Mouse (Mus musculus) neural tube, embryonic 14.5 days (tissue): ENCODE data around the gene D11Wsu47e. TPM values are rescaled to one million over a fixed set of nuclear protein-coding genes. Genes with fewer than 3 reads are reported as not detected.
A peak's percentile ranks its signal among the peaks of the same experiment; 100 is the strongest.

ENCODE experiments used
- ATAC-seq: fragments of 200-750 bp; cut with Nextera tagmentation; 2 replicates; pipeline ENCODE4 v1.8.0; 2017; ENCODE audit warnings: low read depth, mild to moderate bottlenecking, moderate TSS enrichment, moderate library complexity
- H3K27ac ChIP-seq: fragments of 300-500 bp; sonication (generic); 2 replicates; pipeline ENCODE4 v1.5.1; 2014; ENCODE audit warnings: low read depth, mild to moderate bottlenecking, control low read depth, low read length, moderate library complexity, mixed read lengths
- H3K27me3 ChIP-seq: fragments of 300-500 bp; sonication (generic); 2 replicates; pipeline ENCODE4 v1.6.1; 2014; ENCODE audit warnings: low read length; ENCODE audit not compliant: control insufficient read depth, insufficient read depth
- H3K36me3 ChIP-seq: fragments of 300-500 bp; sonication (generic); 2 replicates; pipeline ENCODE4 v1.6.1; 2014; ENCODE audit warnings: low read length, mixed read lengths; ENCODE audit not compliant: control insufficient read depth, insufficient read depth
- H3K4me1 ChIP-seq: fragments of 300-500 bp; sonication (generic); 2 replicates; pipeline ENCODE4 v1.6.1; 2014; ENCODE audit warnings: low read length; ENCODE audit not compliant: control insufficient read depth, insufficient read depth
- H3K4me2 ChIP-seq: fragments of 300-500 bp; sonication (generic); 2 replicates; pipeline ENCODE4 v1.6.1; 2014; ENCODE audit warnings: mild to moderate bottlenecking, low read depth, low read length, control low read depth
- H3K4me3 ChIP-seq: fragments of 300-500 bp; sonication (generic); 2 replicates; pipeline ENCODE4 v1.5.1; 2014; ENCODE audit warnings: low read depth, low read length, control low read depth, mixed read lengths
- H3K9ac ChIP-seq: fragments of 300-500 bp; sonication (generic); replicated peaks from 2 replicates; pipeline ENCODE4 v1.6.1; 2014; ENCODE audit warnings: low read depth, mild to moderate bottlenecking, control low read depth, low read length, mixed read lengths
- H3K9me3 ChIP-seq: fragments of 300-500 bp; sonication (generic); 2 replicates; pipeline ENCODE4 v1.6.1; 2016; ENCODE audit warnings: low read length; ENCODE audit not compliant: control insufficient read depth
- WGBS: fragments of 180-500 bp; shearing (Covaris S2); extraction: QIAGEN DNeasy Blood & Tissue Kit; methylation state at CpG from one replicate; pipeline ENCODE4 v1.1.7; 2014; 5-methylcytosine and 5-hydroxymethylcytosine counted together
- polyA plus RNA-seq: library from polyadenylated mRNA; unstranded; fragments of >200 nt; fragmentation: Nextera tagmentation; extraction: Ambion mirVana; gene quantifications from 2 replicates; pipeline ENCODE4 v1.2.1, GENCODE M21; 2014

Gene D11Wsu47e
- polyA plus RNA-seq, 1 experiment from 2014 or later, result 27.6 TPM

DNA sequence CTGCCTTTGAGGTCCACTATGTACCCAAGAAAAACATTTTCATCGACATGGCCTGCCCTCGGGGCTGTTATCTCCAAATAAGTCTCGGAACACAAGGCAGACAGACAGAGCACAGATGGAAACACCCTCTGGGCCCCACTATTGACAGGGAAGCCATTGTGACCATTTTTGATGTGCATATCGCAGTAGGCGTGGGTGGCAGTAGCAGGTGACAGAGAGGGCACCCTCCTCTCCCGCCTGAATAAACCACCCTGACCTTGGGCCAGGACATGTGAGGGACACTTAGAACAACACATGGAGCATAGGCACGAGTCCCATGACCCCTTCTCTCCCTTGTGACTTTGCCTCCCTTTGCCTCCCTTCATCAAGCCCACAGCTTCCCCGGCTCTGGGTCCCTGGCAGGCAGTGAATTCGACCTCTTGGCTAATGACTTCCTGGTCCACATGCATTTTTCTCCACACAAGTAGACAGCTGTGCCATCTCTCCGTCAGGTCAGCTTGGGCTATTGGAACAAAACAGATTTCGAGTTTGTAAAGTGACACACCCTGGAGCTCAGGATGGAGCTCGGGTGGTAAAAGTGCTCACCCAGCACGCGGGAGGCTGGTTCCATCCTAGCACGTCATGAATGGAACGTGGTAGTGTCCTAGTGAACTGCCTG is 33.7 kb downstream of the D11Wsu47e start:
- 54% methylated on average over 16 of the region's 16 CpGs for WGBS
- ATAC-seq, result no peak
- Histone ChIP-seq H3K4me1 (no peaks in the 10 kb centered on the region), H3K27ac (no peak overlapping the region), H3K27me3 (no peaks in the 10 kb centered on the region), H3K36me3 (no peaks in the 10 kb centered on the region), H3K9ac (no peak overlapping the region), H3K4me3 (no peak overlapping the region), H3K9me3 (no peaks in the 10 kb centered on the region), H3K4me2 (no peak overlapping the region)

DNA sequence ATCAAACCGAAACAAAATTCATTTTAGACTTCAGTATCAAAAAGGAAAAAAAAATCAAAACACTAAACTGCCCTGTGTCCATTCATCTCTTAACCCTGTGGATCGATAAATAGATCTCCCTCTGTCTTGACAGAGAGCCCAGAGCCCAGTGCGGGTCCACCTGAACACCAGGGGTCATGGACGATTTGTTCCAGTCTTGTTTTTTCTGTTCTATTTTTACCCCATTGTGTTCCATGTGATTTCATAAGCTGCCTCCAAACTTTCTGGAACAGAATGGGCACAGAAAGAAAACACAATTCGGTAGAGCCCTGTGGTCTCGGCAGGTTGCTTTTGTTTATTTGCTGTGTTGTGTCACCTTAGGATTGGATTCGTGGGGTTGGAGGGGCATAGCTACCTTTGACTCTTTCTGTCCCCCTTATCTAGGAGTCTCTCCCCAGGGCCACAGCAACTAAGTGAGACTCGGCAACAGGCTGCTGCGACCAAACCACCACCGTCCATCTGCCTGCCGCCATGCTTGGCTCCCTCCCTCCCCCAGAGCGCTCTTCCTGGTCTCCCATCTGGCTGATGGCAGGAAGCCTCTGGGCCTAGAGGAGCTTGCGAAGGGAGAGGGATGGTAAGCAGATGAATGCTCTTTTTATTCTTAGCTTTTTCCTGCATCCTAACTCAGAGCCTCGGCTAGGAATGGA is 38.3 kb downstream of the D11Wsu47e start:
- WGBS, result 76% methylated on average over 14 of the region's 14 CpGs
- H3K4me3 ChIP-seq, result no peak overlapping the region
- no peak for ATAC-seq
- no peak overlapping the region for H3K27ac ChIP-seq
- no peaks in the 10 kb centered on the region for H3K27me3 ChIP-seq
- H3K4me1 ChIP-seq, result peaks cover 12% of the 10 kb centered on the region; the same call in 1 of the 2 replicates
- peaks cover 2% of the 10 kb centered on the region; the same call in 1 of the 2 replicates for H3K36me3 ChIP-seq
- H3K9me3 ChIP-seq, result no peaks in the 10 kb centered on the region
- no peak overlapping the region for H3K4me2 ChIP-seq
- H3K9ac ChIP-seq, result no peak overlapping the region

DNA sequence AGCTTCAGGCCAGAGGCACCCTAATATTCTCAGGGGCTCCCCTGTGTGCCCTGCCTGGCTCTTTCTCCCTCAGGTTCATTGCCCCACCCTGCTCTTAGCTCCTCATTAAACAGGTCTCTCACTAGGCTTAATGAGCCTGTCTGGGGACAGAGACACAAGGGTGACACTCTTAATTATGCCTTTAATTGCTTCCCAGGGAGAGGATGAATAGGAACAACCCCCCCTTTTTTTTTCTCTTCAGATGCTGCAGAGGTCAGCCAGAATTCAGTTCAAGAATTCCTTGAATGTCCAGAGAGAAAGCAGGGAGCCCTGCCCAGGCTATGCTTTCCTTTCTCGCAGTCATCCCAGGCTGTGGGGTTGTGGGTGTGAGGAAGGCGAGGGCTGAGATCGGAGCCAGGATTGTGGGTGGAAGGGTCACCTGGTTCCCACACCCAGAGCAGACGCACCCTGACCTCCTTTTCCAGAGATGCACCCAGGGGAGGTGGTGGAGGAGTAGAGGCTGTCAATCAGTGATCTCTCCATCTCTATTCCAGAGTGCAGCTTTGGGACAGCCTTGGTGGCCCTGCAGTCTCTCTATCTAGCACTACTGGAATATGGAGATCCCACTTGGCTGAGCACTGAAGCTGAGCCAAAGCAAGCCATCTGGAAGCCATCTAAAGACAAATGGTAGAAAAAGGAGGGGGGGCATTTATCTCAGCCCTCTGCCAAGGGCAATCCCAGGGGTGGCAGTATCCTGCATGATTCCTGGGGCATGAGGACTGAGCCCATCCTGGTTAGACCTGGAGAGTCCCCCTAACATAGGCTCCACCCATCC is 41.2 kb downstream of the D11Wsu47e start:
- Histone ChIP-seq H3K9me3 (no peaks in the 10 kb centered on the region), H3K4me3 (no peak overlapping the region), H3K27me3 (no peaks in the 10 kb centered on the region), H3K9ac (no peak overlapping the region), H3K27ac (peak overlapping the region; percentile 57), H3K4me2 (no peak overlapping the region), H3K36me3 (peaks cover 10% of the 10 kb centered on the region), H3K4me1 (peaks cover 12% of the 10 kb centered on the region; the same call in 1 of the 2 replicates)
- WGBS, result 53% methylated on average over 4 of the region's 4 CpGs
- ATAC-seq, result peak; percentile 58; the same call in 1 of the 2 replicates

DNA sequence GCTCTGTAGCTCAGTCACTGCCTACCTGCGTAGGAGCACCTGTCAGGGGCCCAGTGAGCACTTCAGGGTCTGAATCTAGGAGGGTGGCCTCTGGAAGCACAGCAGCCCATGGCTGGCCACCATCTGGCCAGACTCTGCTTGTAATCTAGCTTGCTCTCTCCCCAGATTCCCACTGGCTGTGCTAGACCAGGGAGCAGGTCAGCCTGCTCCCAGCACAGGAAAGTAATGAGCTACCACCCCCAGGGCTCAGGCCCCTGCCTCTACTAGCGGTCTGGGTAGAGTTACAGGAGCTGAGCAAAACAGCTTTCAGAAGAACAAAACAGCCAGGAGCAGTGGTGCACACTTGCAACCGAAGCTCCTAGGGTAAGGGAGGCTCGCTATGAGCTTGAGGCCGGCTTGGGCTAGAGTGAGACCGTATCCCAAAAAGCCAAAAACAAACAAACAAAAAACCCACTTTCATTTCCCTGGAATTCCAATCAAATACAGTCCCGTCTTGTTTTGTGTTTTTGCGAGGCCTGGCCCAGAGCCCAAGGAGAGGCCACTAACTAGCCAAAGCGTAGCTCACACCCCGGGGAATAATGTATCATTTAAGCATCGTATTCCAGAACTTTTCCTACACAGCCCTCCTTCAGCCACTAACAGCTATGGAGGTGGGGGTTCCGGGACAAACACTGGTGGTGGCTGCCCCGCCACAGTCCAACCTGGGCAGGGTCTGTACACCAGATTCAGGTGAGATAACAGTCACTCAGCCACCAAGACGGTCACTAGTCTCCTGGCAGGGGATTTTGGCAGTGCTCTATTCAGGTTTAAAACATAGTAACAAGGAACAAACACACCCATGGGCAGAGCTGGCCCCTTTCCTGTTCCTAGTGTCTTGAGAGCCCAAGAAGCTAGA is 43.0 kb downstream of the D11Wsu47e start:
- WGBS, result 74% methylated on average over 14 of the region's 14 CpGs
- no peaks in the 10 kb centered on the region for H3K9me3 ChIP-seq
- no peak overlapping the region for H3K27ac ChIP-seq
- ATAC-seq, result no peak
- no peaks in the 10 kb centered on the region for H3K27me3 ChIP-seq
- H3K4me2 ChIP-seq, result no peak overlapping the region
- H3K36me3 ChIP-seq, result peaks cover 10% of the 10 kb centered on the region
- H3K9ac ChIP-seq, result no peak overlapping the region
- no peak overlapping the region for H3K4me3 ChIP-seq
- H3K4me1 ChIP-seq, result peaks cover 12% of the 10 kb centered on the region; the same call in 1 of the 2 replicates

DNA sequence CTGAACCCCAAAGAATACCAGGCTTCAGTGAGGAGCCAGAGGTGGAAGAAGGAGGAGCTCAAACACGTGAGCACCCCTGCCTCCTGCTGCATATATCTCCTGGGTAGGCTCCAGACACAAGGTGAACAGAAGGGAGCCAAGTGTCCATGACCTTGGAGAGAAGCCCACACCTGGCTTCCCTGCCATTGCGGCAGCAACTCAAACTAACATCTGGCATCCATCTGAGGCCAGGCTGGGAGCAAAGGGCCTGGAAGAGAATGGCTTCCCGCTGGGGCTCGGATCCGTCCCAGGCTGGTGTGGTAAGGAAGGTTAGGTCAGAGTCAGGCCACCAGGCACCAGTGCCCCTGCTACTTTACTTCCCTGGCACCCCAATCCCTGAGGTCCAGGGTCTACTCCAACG is 43.8 kb downstream of the D11Wsu47e start:
- no peaks in the 10 kb centered on the region for H3K27me3 ChIP-seq
- peaks cover 12% of the 10 kb centered on the region; the same call in 1 of the 2 replicates for H3K4me1 ChIP-seq
- H3K36me3 ChIP-seq, result peaks cover 10% of the 10 kb centered on the region
- H3K4me3 ChIP-seq, result no peak overlapping the region
- ATAC-seq, result no peak
- no peak overlapping the region for H3K27ac ChIP-seq
- H3K9ac ChIP-seq, result no peak overlapping the region
- no peaks in the 10 kb centered on the region for H3K9me3 ChIP-seq
- WGBS, result 78% methylated on average over 6 of the region's 6 CpGs
- H3K4me2 ChIP-seq, result no peak overlapping the region

DNA sequence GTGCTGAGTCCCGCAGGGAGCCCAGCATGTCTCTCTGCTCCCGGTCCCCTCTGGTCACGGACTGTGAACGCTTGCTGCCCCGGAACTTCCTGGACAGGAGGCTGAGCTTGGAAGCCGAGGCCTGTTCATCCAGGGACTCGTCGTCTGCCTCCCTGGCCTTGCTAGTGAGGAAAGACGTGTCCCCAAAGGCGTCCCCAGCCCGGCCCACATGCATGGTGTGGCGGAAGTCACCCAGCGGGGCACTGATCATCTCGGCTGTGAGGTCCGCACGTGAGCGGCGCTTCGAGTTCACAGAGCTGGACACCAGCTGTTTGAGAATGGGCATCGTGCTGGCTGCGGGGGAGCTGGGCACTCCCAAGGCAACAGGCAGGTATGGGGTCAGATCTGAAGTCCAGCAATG is 45.0 kb downstream of the D11Wsu47e start:
- Histone ChIP-seq H3K27me3 (no peaks in the 10 kb centered on the region), H3K9ac (no peak overlapping the region), H3K4me2 (no peak overlapping the region), H3K36me3 (peaks cover 10% of the 10 kb centered on the region), H3K9me3 (no peaks in the 10 kb centered on the region), H3K4me3 (no peak overlapping the region), H3K4me1 (peaks cover 12% of the 10 kb centered on the region; the same call in 1 of the 2 replicates), H3K27ac (no peak overlapping the region)
- no peak for ATAC-seq
- 86% methylated on average over 21 of the region's 21 CpGs for WGBS

DNA sequence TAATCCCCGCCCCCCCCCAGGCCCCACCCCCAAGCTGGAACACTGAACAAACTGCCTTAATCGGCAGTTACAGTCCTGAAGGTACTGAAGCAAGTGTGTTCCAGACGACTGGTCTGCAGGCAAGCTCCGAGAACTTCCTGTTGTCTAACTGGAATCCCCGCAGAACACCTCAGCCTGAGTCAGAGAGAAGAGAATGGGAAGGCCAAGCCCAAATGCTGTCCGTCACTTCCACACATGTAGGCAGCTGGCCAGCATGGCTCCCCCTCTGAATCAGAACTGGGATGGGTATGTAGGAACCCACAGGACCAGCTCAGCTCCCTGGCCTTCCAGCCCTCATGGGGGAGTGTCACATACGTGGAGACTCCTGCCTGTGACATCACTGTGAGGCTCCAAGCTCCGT is 45.7 kb downstream of the D11Wsu47e start:
- WGBS, result 67% methylated on average over 8 of the region's 8 CpGs
- Histone ChIP-seq H3K36me3 (peaks cover 10% of the 10 kb centered on the region), H3K4me3 (no peak overlapping the region), H3K9ac (no peak overlapping the region), H3K9me3 (no peaks in the 10 kb centered on the region), H3K27ac (no peak overlapping the region), H3K27me3 (no peaks in the 10 kb centered on the region), H3K4me1 (peaks cover 12% of the 10 kb centered on the region; the same call in 1 of the 2 replicates), H3K4me2 (no peak overlapping the region)
- ATAC-seq, result no peak

DNA sequence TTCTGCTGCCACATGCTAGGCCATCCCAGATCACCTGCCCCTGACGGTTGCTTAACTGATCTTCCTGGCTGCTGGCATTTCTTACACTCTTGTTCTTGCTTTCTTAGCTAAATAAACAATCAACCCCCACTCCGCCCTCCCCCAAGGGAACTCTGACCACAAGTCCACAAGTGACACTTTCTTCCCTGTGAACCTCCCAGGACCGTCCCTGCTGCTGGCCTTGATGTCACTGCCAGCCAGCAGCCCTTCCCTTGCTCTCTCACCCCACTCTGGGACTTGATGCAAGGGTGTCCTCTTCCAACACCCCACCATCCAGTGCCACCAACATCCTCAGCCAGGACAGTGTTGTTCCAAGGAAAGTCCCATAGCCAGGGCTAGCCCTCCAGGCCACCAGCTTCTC is 46.7 kb downstream of the D11Wsu47e start:
- Histone ChIP-seq H3K4me3 (no peak overlapping the region), H3K9ac (no peak overlapping the region), H3K4me2 (no peak overlapping the region), H3K27ac (no peak overlapping the region), H3K27me3 (no peaks in the 10 kb centered on the region), H3K36me3 (peaks cover 10% of the 10 kb centered on the region), H3K9me3 (no peaks in the 10 kb centered on the region), H3K4me1 (peaks cover 7% of the 10 kb centered on the region; the same call in 1 of the 2 replicates)
- no peak for ATAC-seq
- WGBS, result 79% methylated on average over 3 of the region's 3 CpGs
